Mouse (Mus musculus): ENCODE measurements at regions not wholly inside any gene's neighbourhood (a gene's known extent, or its start where the extent isn't known, plus 50 kb on each side); places are given as distances from the start of the nearest gene placed in this dataset.

DNA sequence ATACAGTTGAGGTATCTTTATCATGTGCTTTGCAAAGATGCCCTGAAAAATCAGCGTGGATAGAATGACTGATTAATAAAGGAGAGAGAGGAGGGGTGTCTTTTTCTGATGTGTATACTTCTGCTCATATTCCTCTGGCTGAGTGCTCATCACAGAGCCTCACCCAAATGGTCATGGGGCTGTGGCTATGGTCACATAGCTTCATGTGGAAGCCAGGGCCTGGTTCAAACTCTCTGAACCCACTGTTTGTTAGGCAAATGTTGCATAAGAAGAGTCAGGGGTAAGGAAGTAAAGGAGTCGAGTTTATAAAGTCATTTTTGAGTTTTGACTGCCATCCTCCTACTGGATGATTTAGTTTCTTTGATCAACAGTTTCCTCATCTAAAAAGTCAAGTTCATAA is 221.0 kb downstream of the Fzd1 start:
- TF ChIP-seq GATA1 (IDR thresholded peaks at IDR 0.05; ENCODE audit: borderline replicate concordance, low read length) (no peak), FLI1 (IDR thresholded peaks at IDR 0.05; ENCODE audit: low read length) (no peak)
